8 mouse cellular contexts compared by ENCODE assay signal in genomic region chr10:80271186-80271843, GRCm38 (mm10). TPM values are rescaled to one million over a fixed set of nuclear protein-coding genes. Genes with fewer than 3 reads are reported as not detected.
A peak's percentile ranks its signal among the peaks of the same experiment; 100 is the strongest.
DNase-seq lines count a peak whose midpoint lies in the region; ATAC-seq and TF ChIP-seq lines count a peak whose summit lies in the region.

No protein-coding gene starts in this region.

- TF ChIP-seq POLR2A in CH12.LX (IDR thresholded peaks at IDR 0.05; ENCODE audit: low read depth, low read length) = no peak

- H3K36me3 ChIP-seq in hindbrain, embryonic 12.5 days = peaks cover 42% of the 10 kb centered on the region
- H3K36me3 ChIP-seq in hindbrain, embryonic 11.5 days (ENCODE audit: control insufficient read depth, insufficient read depth, low read length) = 0 out of 2 replicates have a peak, but pooled peaks cover 4% of the 10 kb centered on the region
- peaks cover 44 to 79% of the 10 kb centered on the region in 2 experiments for H3K36me3 ChIP-seq in CH12.LX (replicated peaks in 1 of 2; ENCODE audit: control insufficient read depth in 1 of 2, insufficient read depth in 1 of 2, low read length in 1 of 2)
- peaks cover 67% of the 10 kb centered on the region for H3K36me3 ChIP-seq in embryonic facial prominence, embryonic 13.5 days
- peaks cover 32% of the 10 kb centered on the region for H3K36me3 ChIP-seq in liver, embryonic 16.5 days (ENCODE audit: control insufficient read depth, insufficient read depth)

- TF ChIP-seq RAD21 in CH12.LX (IDR thresholded peaks at IDR 0.05; ENCODE audit: low read depth, low read length) = no peak

- no peak overlapping the region for H3K4me2 ChIP-seq in hindbrain, embryonic 12.5 days (replicated peaks)
- H3K4me2 ChIP-seq in hindbrain, embryonic 11.5 days (replicated peaks; ENCODE audit: low read depth, low read length) = no peak overlapping the region
- H3K4me2 ChIP-seq in CH12.LX (ENCODE audit: insufficient read depth, low read depth, poor library complexity, severe bottlenecking) = 0 out of 2 replicates have a peak overlapping the region, but pooled peaks have one; percentile 5
- H3K4me2 ChIP-seq in embryonic facial prominence, embryonic 13.5 days = no peak overlapping the region
- H3K4me2 ChIP-seq in liver, embryonic 16.5 days (ENCODE audit: low read depth, low read length) = peak overlapping the region; percentile 61

- H3K4me3 ChIP-seq in hindbrain, embryonic 12.5 days = no peak overlapping the region
- H3K4me3 ChIP-seq in hindbrain, embryonic 11.5 days (ENCODE audit: low read depth, low read length) = no peak overlapping the region
- H3K4me3 ChIP-seq in CH12.LX (replicated peaks in 1 of 3; ENCODE audit: low read depth in 2 of 3, low read length in 2 of 3, poor library complexity in 1 of 3) = peak overlapping the region in 1 of 3 experiments; percentile 9
- H3K4me3 ChIP-seq in embryonic facial prominence, embryonic 13.5 days = no peak overlapping the region
- peak overlapping the region; percentile 41 for H3K4me3 ChIP-seq in liver, embryonic 16.5 days (ENCODE audit: low read depth, low read length)

- no peak overlapping the region for H3K9ac ChIP-seq in hindbrain, embryonic 12.5 days
- no peak overlapping the region for H3K9ac ChIP-seq in hindbrain, embryonic 11.5 days (ENCODE audit: low read depth, low read length)
- H3K9ac ChIP-seq in CH12.LX (ENCODE audit: insufficient read depth, low read depth) = 0 out of 2 replicates have a peak overlapping the region, but pooled peaks have one; percentile 10
- H3K9ac ChIP-seq in embryonic facial prominence, embryonic 13.5 days = peak overlapping the region; percentile 37; the same call in 1 of the 2 replicates
- peak overlapping the region; percentile 62 for H3K9ac ChIP-seq in liver, embryonic 16.5 days (ENCODE audit: low read depth, low read length)

- in situ Hi-C loops in CH12.LX (cut with MboI; ENCODE audit: low pct_ligation_motif_present, low pct_unique_long_range_greater_than_20kb, low sequenced_read_pairs) = no loop called here

- dilution Hi-C loops in CH12.LX (cut with MboI; ENCODE audit: extremely low pct_ligation_motif_present, extremely low pct_unique_long_range_greater_than_20kb, low sequenced_read_pairs) = no loop called here

- TF ChIP-seq EP300 in CH12.LX (IDR thresholded peaks at IDR 0.05; ENCODE audit: low read length) = 0 out of 2 replicates have a peak, but pooled peaks have one; percentile 11

- DNase-seq in hindbrain, embryonic 11.5 days (ENCODE audit: low spot score) = no peak
- peak; percentile 67 for DNase-seq in CH12.LX (ENCODE audit: extremely low read depth)
- no peak for DNase-seq in urinary bladder, postnatal 14 days (ENCODE audit: low spot score)
- no peak for DNase-seq in cerebellum, adult 11 months
- no peak for DNase-seq in testis, postnatal 10 days (ENCODE audit: low spot score)

- no peak for TF ChIP-seq CTCF in CH12.LX (conservative IDR thresholded peaks at IDR 0.05 in 1 of 2, IDR thresholded peaks at IDR 0.05 in 1 of 2; ENCODE audit: low read depth in 2 of 2, low read length in 2 of 2)

- H3K79me2 ChIP-seq in CH12.LX (replicated peaks; ENCODE audit: control insufficient read depth, extremely low read depth, insufficient read depth, poor library complexity, severe bottlenecking) = peaks cover 85% of the 10 kb centered on the region

- no peaks in the 10 kb centered on the region for H3K27me3 ChIP-seq in hindbrain, embryonic 12.5 days
- H3K27me3 ChIP-seq in hindbrain, embryonic 11.5 days (ENCODE audit: control insufficient read depth, insufficient read depth, low read length) = no peaks in the 10 kb centered on the region
- no peaks in the 10 kb centered on the region for H3K27me3 ChIP-seq in CH12.LX (replicated peaks)
- H3K27me3 ChIP-seq in embryonic facial prominence, embryonic 13.5 days = no peaks in the 10 kb centered on the region
- no peaks in the 10 kb centered on the region for H3K27me3 ChIP-seq in liver, embryonic 16.5 days (ENCODE audit: control insufficient read depth, insufficient read depth, low read depth, low read length)

- 83% methylated on average over 5 of the region's 5 CpGs for WGBS in hindbrain, embryonic 12.5 days
- 94% methylated on average over 5 of the region's 5 CpGs for WGBS in hindbrain, embryonic 11.5 days
- WGBS in embryonic facial prominence, embryonic 13.5 days = 78% methylated on average over 5 of the region's 5 CpGs
- WGBS in liver, embryonic 16.5 days (ENCODE audit: insufficient replicate concordance) = 65% methylated on average over 5 of the region's 5 CpGs

- H3K9me3 ChIP-seq in hindbrain, embryonic 12.5 days (replicated peaks) = no peaks in the 10 kb centered on the region
- no peaks in the 10 kb centered on the region for H3K9me3 ChIP-seq in hindbrain, embryonic 11.5 days (ENCODE audit: control insufficient read depth, low read length)
- H3K9me3 ChIP-seq in CH12.LX (replicated peaks; ENCODE audit: low read length) = no peaks in the 10 kb centered on the region
- no peaks in the 10 kb centered on the region for H3K9me3 ChIP-seq in embryonic facial prominence, embryonic 13.5 days
- H3K9me3 ChIP-seq in liver, embryonic 16.5 days (replicated peaks; ENCODE audit: control insufficient read depth, low read length) = no peaks in the 10 kb centered on the region

- 0 out of 2 replicates have a peak overlapping the region, but pooled peaks have one; percentile 8 for H3K27ac ChIP-seq in hindbrain, embryonic 12.5 days
- H3K27ac ChIP-seq in hindbrain, embryonic 11.5 days (ENCODE audit: low read depth, low read length) = no peak overlapping the region
- H3K27ac ChIP-seq in CH12.LX (ENCODE audit: insufficient read depth, low read depth) = peak overlapping the region; percentile 50
- H3K27ac ChIP-seq in embryonic facial prominence, embryonic 13.5 days = no peak overlapping the region
- H3K27ac ChIP-seq in liver, embryonic 16.5 days (ENCODE audit: low read length) = peak overlapping the region; percentile 94

- peaks cover 44% of the 10 kb centered on the region for H3K4me1 ChIP-seq in hindbrain, embryonic 12.5 days
- peaks cover 7% of the 10 kb centered on the region for H3K4me1 ChIP-seq in hindbrain, embryonic 11.5 days (replicated peaks; ENCODE audit: control insufficient read depth, insufficient read depth, low read length)
- peaks cover 45 to 74% of the 10 kb centered on the region in 2 experiments for H3K4me1 ChIP-seq in CH12.LX (ENCODE audit: control insufficient read depth in 1 of 2, insufficient read depth in 2 of 2)
- H3K4me1 ChIP-seq in embryonic facial prominence, embryonic 13.5 days = peaks cover 42% of the 10 kb centered on the region
- H3K4me1 ChIP-seq in liver, embryonic 16.5 days (ENCODE audit: control insufficient read depth, low read depth, low read length) = peaks cover 68% of the 10 kb centered on the region

- no peak for ATAC-seq in hindbrain, embryonic 12.5 days (ENCODE audit: low FRiP score)
- ATAC-seq in hindbrain, embryonic 11.5 days (ENCODE audit: low FRiP score) = no peak
- ATAC-seq in embryonic facial prominence, embryonic 13.5 days (ENCODE audit: insufficient number of reproducible peaks, insufficient read depth, low FRiP score, low TSS enrichment, low read depth) = no peak
- ATAC-seq in liver, embryonic 16.5 days (ENCODE audit: low read depth) = no peak

RNA-seq across cellular contexts. Expression of gene Dazap1, which starts 10.0 kb away (rescaled TPM):
- polyA plus RNA-seq in hindbrain, embryonic 12.5 days (2016; fragmentation: Nextera tagmentation; extraction: Ambion mirVana) = 67.1 and 76.9 TPM in 2 replicates
- polyA plus RNA-seq in hindbrain, embryonic 11.5 days (2014; fragmentation: Nextera tagmentation; extraction: Ambion mirVana) = 46.8 and 47.3 TPM in 2 replicates
- total RNA-seq in CH12.LX (2012; rRNA removed) = 162 and 172 TPM in 2 replicates
- total RNA-seq in CH12.LX (2014; rRNA removed) = 180 and 187 TPM in 2 replicates
- polyA plus RNA-seq in CH12.LX (2012; ENCODE audit: insufficient read length, low read depth) = 236 and 252 TPM in 2 replicates
- 66.0 and 70.6 TPM in 2 replicates for polyA plus RNA-seq in embryonic facial prominence, embryonic 13.5 days (2015; fragmentation: Nextera tagmentation; extraction: Ambion mirVana)
- 21.1 and 21.3 TPM in 2 replicates for polyA plus RNA-seq in liver, embryonic 16.5 days (2015; fragmentation: Nextera tagmentation; extraction: Ambion mirVana)

RNA-seq across cellular contexts. Expression of gene Gamt, which starts 10.5 kb away (rescaled TPM):
- 26.6 and 29.6 TPM in 2 replicates for polyA plus RNA-seq in hindbrain, embryonic 12.5 days (2016; fragmentation: Nextera tagmentation; extraction: Ambion mirVana)
- 30.3 and 30.4 TPM in 2 replicates for polyA plus RNA-seq in hindbrain, embryonic 11.5 days (2014; fragmentation: Nextera tagmentation; extraction: Ambion mirVana)
- 0.30 and 0.38 TPM in 2 replicates for total RNA-seq in CH12.LX (2012; rRNA removed)
- total RNA-seq in CH12.LX (2014; rRNA removed) = 0.24 TPM in 1 of 2 replicates, not detected in the other
- polyA plus RNA-seq in CH12.LX (2012; ENCODE audit: insufficient read length, low read depth) = 0.42 TPM in 1 of 2 replicates, not detected in the other
- polyA plus RNA-seq in embryonic facial prominence, embryonic 13.5 days (2015; fragmentation: Nextera tagmentation; extraction: Ambion mirVana) = 27.2 and 33.6 TPM in 2 replicates
- polyA plus RNA-seq in liver, embryonic 16.5 days (2015; fragmentation: Nextera tagmentation; extraction: Ambion mirVana) = 138 and 166 TPM in 2 replicates

RNA-seq across cellular contexts. Expression of gene Rps15, which starts 20.9 kb away (rescaled TPM):
- polyA plus RNA-seq in hindbrain, embryonic 12.5 days (2016; fragmentation: Nextera tagmentation; extraction: Ambion mirVana) = 530 and 668 TPM in 2 replicates
- polyA plus RNA-seq in hindbrain, embryonic 11.5 days (2014; fragmentation: Nextera tagmentation; extraction: Ambion mirVana) = 798 TPM in 2 replicates
- 4,610 and 5,342 TPM in 2 replicates for total RNA-seq in CH12.LX (2012; rRNA removed)
- 2,343 and 2,739 TPM in 2 replicates for total RNA-seq in CH12.LX (2014; rRNA removed)
- polyA plus RNA-seq in CH12.LX (2012; ENCODE audit: insufficient read length, low read depth) = 2,279 and 2,754 TPM in 2 replicates
- polyA plus RNA-seq in embryonic facial prominence, embryonic 13.5 days (2015; fragmentation: Nextera tagmentation; extraction: Ambion mirVana) = 1,000 and 1,047 TPM in 2 replicates
- 460 and 501 TPM in 2 replicates for polyA plus RNA-seq in liver, embryonic 16.5 days (2015; fragmentation: Nextera tagmentation; extraction: Ambion mirVana)

RNA-seq across cellular contexts. Expression of gene Ndufs7, which starts 22.4 kb away (rescaled TPM):
- polyA plus RNA-seq in hindbrain, embryonic 12.5 days (2016; fragmentation: Nextera tagmentation; extraction: Ambion mirVana) = 177 and 220 TPM in 2 replicates
- polyA plus RNA-seq in hindbrain, embryonic 11.5 days (2014; fragmentation: Nextera tagmentation; extraction: Ambion mirVana) = 242 and 245 TPM in 2 replicates
- 248 and 282 TPM in 2 replicates for total RNA-seq in CH12.LX (2012; rRNA removed)
- total RNA-seq in CH12.LX (2014; rRNA removed) = 124 and 154 TPM in 2 replicates
- 222 and 228 TPM in 2 replicates for polyA plus RNA-seq in CH12.LX (2012; ENCODE audit: insufficient read length, low read depth)
- 266 and 299 TPM in 2 replicates for polyA plus RNA-seq in embryonic facial prominence, embryonic 13.5 days (2015; fragmentation: Nextera tagmentation; extraction: Ambion mirVana)
- 220 and 223 TPM in 2 replicates for polyA plus RNA-seq in liver, embryonic 16.5 days (2015; fragmentation: Nextera tagmentation; extraction: Ambion mirVana)

RNA-seq across cellular contexts. Expression of gene Apc2, which starts 24.5 kb away (rescaled TPM):
- polyA plus RNA-seq in hindbrain, embryonic 12.5 days (2016; fragmentation: Nextera tagmentation; extraction: Ambion mirVana) = 170 and 191 TPM in 2 replicates
- 74.4 and 101 TPM in 2 replicates for polyA plus RNA-seq in hindbrain, embryonic 11.5 days (2014; fragmentation: Nextera tagmentation; extraction: Ambion mirVana)
- total RNA-seq in CH12.LX (2012; rRNA removed) = 0.13 TPM in 2 replicates
- not detected in 2 replicates for total RNA-seq in CH12.LX (2014; rRNA removed)
- polyA plus RNA-seq in CH12.LX (2012; ENCODE audit: insufficient read length, low read depth) = 0.04 and 0.07 TPM in 2 replicates
- 9.3 and 9.4 TPM in 2 replicates for polyA plus RNA-seq in embryonic facial prominence, embryonic 13.5 days (2015; fragmentation: Nextera tagmentation; extraction: Ambion mirVana)
- 0.12 and 0.23 TPM in 2 replicates for polyA plus RNA-seq in liver, embryonic 16.5 days (2015; fragmentation: Nextera tagmentation; extraction: Ambion mirVana)

Comparison
In these comparisons a context has a peak if more than half of its experiments do, and no peak if none do; other contexts are left out.
1. H3K27ac ChIP-seq: peak in hindbrain, embryonic 12.5 days (single experiment), CH12.LX (single experiment) and liver, embryonic 16.5 days (single experiment); none in hindbrain, embryonic 11.5 days (single experiment) and embryonic facial prominence, embryonic 13.5 days (single experiment).
2. H3K4me2 ChIP-seq: peak in CH12.LX (single experiment) and liver, embryonic 16.5 days (single experiment); none in hindbrain, embryonic 12.5 days (single experiment), hindbrain, embryonic 11.5 days (single experiment) and embryonic facial prominence, embryonic 13.5 days (single experiment).
3. H3K9ac ChIP-seq: peak in CH12.LX (single experiment), embryonic facial prominence, embryonic 13.5 days (single experiment) and liver, embryonic 16.5 days (single experiment); none in hindbrain, embryonic 12.5 days (single experiment) and hindbrain, embryonic 11.5 days (single experiment).
4. RNA of gene Gamt, which starts 10.5 kb away (polyA plus RNA-seq): 138 to 166 TPM in liver, embryonic 16.5 days, 30.3 to 30.4 TPM in hindbrain, embryonic 11.5 days, 27.2 to 33.6 TPM in embryonic facial prominence, embryonic 13.5 days and 26.6 to 29.6 TPM in hindbrain, embryonic 12.5 days; 0.42 TPM in CH12.LX; every median in the first group is over 10 times any median in the second.